Mouse (Mus musculus) Patski (cell line): ENCODE measurements around the gene Map2k2. TPM values are rescaled to one million over a fixed set of nuclear protein-coding genes. Genes with fewer than 3 reads are reported as not detected.
"Not testable (repeated sequence)": the region's sequence is repeated elsewhere in the genome, so short reads cannot be mapped to it uniquely, and the experiment has no call there.

Source experiments
- ATAC-seq: fragments of 100-300 bp; one replicate; pipeline ENCODE4 v1.8.0; 2021
- CTCF ChIA-PET: fragments of 350-600 bp; sonication (Branson Sonifier 250); formaldehyde crosslinking; loops from one replicate; lab custom pipeline; 2022; ENCODE audit warnings: inconsistent platforms; lab: Charles Lee
- POLR2A ChIA-PET: fragments of 350-600 bp; sonication (Branson Sonifier 250); formaldehyde crosslinking; loops from one replicate; lab custom pipeline; 2022; ENCODE audit warnings: antibody characterized with exemption, inconsistent platforms; lab: Charles Lee
- DNase-seq: peaks from one replicate; pipeline ENCODE4 v3.0.0-alpha.2; 2011; ENCODE audit warnings: low read depth, low spot score
- H3K27me3 ChIP-seq: fragments of 371-371 bp; one replicate; pipeline ENCODE4 v1.5.1; 2021
- CTCF ChIP-seq: fragments of 100-300 bp; IDR thresholded peaks from one replicate; pipeline ENCODE4 v1.5.1; 2021
- in situ Hi-C: fragments of 300-500 bp; cut with MboI; formaldehyde crosslinking; loops from 3 replicates; pipeline ENCODE4 v1.11.1; 2018; ENCODE audit warnings: low pct_unique_long_range_greater_than_20kb, mixed read lengths
- polyA plus RNA-seq: library from polyadenylated mRNA; unstranded; gene quantifications from one replicate; pipeline ENCODE4 v1.2.3, GENCODE M21; 2021

The Map2k2 gene
- polyA plus RNA-seq, 1 experiment from 2014 or later = 150 TPM

DNA sequence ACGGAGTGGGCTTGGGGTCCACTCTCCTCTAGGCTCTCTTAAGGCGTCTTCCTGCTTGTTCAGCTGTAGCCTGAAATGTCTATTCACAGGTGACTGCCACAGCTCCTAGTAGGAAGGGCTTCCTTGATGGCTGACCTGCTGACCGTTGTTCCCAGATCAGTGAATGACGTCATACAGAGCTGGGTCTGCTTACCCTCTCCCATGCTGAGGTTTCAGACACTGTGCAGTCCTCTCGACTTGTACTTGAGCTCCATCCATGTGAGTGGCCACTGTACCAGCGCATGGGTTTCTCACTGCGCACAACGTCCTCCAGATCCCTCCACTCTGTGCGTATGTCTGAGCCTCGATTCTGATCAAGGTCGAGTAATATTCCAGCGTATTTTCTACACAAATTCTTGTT lies 46.9 kb downstream of the Map2k2 start:
- no peaks in the 10 kb centered on the region for H3K27me3 ChIP-seq
- DNase-seq (no peak), ATAC-seq (no peak)
- no peak for TF ChIP-seq CTCF
- POLR2A ChIA-PET = interaction anchor here (1.1 to 4.8 kb wide), 5 partner anchors 8 to 16 kb away, joined by 3 to 29 read pairs (median 4); no protein-coding TSS in a partner anchor
- in situ Hi-C loops = no loop called here
- CTCF ChIA-PET = interaction anchor here (1.8 kb wide), 1 partner anchor 12 kb away, joined by 5 read pairs; no protein-coding TSS in a partner anchor

DNA sequence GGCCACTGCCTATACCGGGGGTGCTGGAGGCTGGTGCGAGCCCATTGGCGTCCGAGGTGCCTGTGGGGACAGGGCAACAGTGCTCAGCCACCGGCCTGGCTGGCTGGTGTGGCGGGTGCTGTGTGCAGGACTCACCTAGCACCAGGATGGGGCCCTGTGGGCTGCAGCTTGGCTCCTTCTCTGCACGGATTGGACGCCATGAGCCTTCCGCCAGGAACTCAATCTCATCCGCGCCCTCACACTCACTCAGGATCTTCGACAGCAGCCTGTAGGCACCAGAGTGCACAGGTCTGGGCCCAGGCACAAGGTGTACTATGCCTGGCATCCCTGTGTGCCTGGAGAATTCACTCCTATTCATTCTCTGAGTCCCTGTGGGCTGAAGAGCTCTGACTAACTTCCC lies 48.6 kb downstream of the Map2k2 start:
- POLR2A ChIA-PET = interaction anchor here (0.8 to 4.8 kb wide), 3 partner anchors 8 to 16 kb away, joined by 3 to 29 read pairs (median 4); no protein-coding TSS in a partner anchor
- DNase-seq (no peak), ATAC-seq (no peak)
- in situ Hi-C loops = no loop called here
- no peaks in the 10 kb centered on the region for H3K27me3 ChIP-seq
- CTCF ChIA-PET = no interaction called here
- no peak for TF ChIP-seq CTCF

DNA sequence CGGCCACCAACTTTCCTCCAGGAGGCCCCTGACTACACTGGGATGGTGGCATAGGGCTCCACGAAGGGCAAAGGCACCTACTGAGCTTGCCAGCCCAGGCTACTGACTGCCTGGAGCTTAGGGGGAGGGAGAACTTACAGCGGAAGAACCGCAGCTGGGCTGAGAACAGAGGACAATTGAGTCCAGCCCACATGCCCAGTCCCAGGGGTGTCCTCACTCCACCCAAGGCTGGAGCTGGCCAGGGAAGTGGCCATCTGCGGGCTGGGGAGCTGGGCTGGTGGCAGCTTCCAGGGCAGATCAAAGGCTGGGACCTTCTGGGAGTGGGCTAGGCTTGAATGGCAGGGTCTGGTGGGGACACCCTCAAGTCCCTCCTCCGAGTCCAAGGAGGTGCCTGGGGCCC lies 49.0 kb downstream of the Map2k2 start:
- no peaks in the 10 kb centered on the region for H3K27me3 ChIP-seq
- DNase-seq (no peak), ATAC-seq (no peak)
- in situ Hi-C loops = no loop called here
- ChIA-PET POLR2A (interaction anchor here (0.8 to 4.8 kb wide), 4 partner anchors 8 to 16 kb away, joined by 3 to 29 read pairs (median 4); no protein-coding TSS in a partner anchor), CTCF (no interaction called here)
- TF ChIP-seq CTCF = no peak

DNA sequence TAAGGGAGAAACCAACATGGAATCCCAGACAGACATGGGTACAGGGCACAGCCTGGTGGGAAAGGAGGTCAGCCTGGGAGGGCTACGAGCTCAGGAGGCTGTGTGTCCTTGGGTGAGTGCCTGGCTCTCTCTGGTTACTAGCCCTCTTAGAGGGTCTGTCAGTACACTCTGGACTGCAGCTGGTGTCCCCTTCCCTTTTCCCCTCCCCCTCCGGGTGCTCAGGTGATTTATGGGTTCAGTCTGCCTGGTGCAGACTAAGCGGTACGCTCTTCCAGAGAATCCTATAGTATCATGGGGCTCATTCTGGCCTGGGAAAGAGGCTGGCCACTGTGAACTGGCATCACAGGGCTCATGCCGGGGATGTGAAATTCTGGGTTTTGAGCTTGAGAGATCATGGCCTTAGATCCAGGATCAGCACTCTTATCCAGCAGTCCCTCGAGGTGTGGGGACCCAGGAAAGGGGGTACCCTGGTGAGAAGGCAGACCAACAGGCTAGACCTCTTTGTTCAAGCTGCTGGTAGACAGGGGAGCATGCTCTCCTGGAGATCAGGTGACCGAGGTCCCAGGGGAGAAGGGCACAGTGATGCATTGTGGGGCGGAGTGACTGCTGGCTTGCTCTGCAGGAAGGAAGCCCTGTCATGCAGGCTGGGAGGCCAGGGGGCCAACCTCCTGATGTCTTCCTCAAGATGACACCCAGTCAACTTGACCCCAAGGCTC lies 56.0 kb downstream of the Map2k2 start:
- no peak for TF ChIP-seq CTCF
- ATAC-seq = no peak
- ChIA-PET CTCF (no interaction called here), POLR2A (no interaction called here)
- DNase-seq = no peak
- in situ Hi-C loops = no loop called here
- no peaks in the 10 kb centered on the region for H3K27me3 ChIP-seq

- in situ Hi-C loops = no loop called here
- ChIA-PET POLR2A (no interaction called here), CTCF (interaction anchor here (0.7 kb wide), 1 partner anchor 34 kb away, joined by 3 read pairs; no protein-coding TSS in a partner anchor)
- no peak for DNase-seq
- no peak for ATAC-seq
- no peak for TF ChIP-seq CTCF
- no peaks in the 10 kb centered on the region for H3K27me3 ChIP-seq
These were observed 56.6 kb downstream of the Map2k2 start for GRCm38 (mm10) chr10:81162318-81162652.

- DNase-seq (no peak), ATAC-seq (no peak)
- CTCF ChIA-PET = interaction anchor here (1.4 kb wide), 1 partner anchor 13 kb away, joined by 5 read pairs; no protein-coding TSS in a partner anchor
- POLR2A ChIA-PET = interaction anchor here (3.5 kb wide), 1 partner anchor 12 kb away, joined by 29 read pairs; no protein-coding TSS in a partner anchor
- in situ Hi-C loops = no loop called here
- TF ChIP-seq CTCF = no peak
- no peaks in the 10 kb centered on the region for H3K27me3 ChIP-seq
These were observed 59.4 kb downstream of the Map2k2 start for GRCm38 (mm10) chr10:81165118-81165517.

DNA sequence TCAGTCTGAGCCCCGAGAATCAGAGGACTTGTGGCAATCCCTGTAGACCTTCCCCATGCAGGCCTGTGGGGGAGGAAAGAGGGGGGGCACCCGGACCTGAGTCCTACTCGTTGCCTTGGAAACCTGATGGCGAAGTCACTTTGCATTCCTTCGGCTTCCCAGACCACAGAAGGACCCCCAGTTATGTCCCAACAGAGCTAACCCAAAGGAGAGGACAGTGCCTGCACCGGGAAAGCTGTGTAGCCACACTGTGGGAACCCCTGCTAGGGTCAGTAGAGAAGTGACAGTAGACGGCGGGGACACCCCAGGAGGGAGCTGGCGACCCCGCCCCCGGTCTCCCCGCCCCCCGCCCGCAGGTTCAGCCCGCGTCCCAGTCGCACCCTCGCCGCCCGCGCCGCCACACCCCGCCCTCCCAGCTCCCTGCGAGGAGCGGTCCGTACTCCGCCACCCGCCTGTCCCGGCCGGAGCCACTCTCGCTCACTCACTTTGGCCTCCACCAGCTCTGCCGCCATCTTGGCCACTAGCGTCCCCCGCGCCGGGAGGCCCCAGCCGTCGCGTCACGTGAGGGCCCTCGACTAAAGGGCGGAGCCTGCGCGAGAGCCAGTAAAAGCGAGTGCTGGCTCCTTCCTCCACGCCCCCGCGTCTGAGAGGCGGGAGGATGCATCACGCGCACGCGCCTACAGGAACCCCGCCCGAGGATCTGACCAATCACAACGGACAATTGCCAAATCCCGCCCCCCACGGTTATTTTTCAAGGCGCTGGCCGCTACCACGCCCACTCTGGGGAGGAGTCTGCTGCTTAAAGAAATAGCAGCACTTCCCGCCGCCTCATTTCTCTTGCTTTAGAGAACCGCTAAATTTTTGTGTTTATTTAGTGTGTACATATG lies 61.7 kb downstream of the Map2k2 start, which contains the start of gene Pias4:
Pias4 (minus strand) TSS at position 724 of the 887 bp plus-strand sequence.
- in situ Hi-C loops = no loop called here
- TF ChIP-seq CTCF = no peak
- DNase-seq (peak; percentile 98), ATAC-seq (peak; percentile 70)
- ChIA-PET POLR2A (interaction anchor here (0.6 to 1.0 kb wide), 3 partner anchors 9 to 30 kb away, joined by 3 to 5 read pairs (median 3); no protein-coding TSS in a partner anchor), CTCF (no interaction called here)
- no peaks in the 10 kb centered on the region for H3K27me3 ChIP-seq

GRCm38 (mm10) chr10:81168087-81168431 lies 62.3 kb downstream of the Map2k2 start:
- ChIA-PET CTCF (no interaction called here), POLR2A (interaction anchor here (1.5 kb wide), 1 partner anchor 13 kb away, joined by 3 read pairs; no protein-coding TSS in a partner anchor)
- in situ Hi-C loops = no loop called here
- ATAC-seq (peak; percentile 6), DNase-seq (no peak)
- H3K27me3 ChIP-seq = no peaks in the 10 kb centered on the region
- no peak for TF ChIP-seq CTCF

DNA sequence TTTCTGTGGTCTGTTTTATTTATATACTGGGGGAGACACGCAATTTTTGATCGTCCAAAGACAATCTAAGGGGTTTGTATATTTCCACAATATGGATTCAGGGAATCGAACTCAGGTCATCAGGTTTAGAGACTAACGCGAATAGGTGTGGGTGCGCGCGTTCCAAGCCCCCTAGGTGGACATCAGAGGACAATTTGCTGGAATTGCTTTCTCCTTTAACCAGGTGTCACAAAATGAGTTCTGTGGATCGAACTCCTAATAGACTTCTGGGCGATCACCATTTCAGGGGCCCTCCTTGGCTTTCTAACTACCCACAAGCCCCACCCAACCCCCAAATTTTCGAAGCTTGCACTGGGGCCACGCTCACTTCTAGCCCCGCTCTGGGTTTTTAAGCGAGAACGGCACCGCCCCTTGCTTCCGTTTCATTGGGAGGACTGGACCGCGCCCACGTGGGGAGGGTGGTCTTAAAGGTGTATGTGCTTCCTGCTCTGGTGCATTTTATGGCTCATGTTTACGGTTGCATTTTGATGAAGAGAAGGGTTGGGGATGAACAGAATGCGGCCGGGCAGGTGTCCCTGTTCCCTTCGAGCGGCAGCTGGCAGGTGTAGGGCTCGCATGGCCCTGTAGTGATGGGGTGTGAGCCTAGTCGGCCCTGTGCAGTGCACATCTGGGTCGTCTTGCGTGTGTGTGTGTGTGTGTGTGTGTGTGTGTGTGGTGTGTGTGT lies 63.0 kb downstream of the Map2k2 start:
- no peaks in the 10 kb centered on the region for H3K27me3 ChIP-seq
- ChIA-PET CTCF (no interaction called here), POLR2A (interaction anchor here (1.2 to 1.5 kb wide), 3 partner anchors 13 to 26 kb away, joined by 3 to 7 read pairs (median 4); no protein-coding TSS in a partner anchor)
- no peak for DNase-seq
- no peak for ATAC-seq
- in situ Hi-C loops = no loop called here
- TF ChIP-seq CTCF = no peak

GRCm38 (mm10) chr10:81169411-81169900 lies 63.7 kb downstream of the Map2k2 start:
- POLR2A ChIA-PET = interaction anchor here (0.7 to 1.5 kb wide), 6 partner anchors 14 to 217 kb away, joined by 3 to 7 read pairs (median 4); no protein-coding TSS in a partner anchor
- CTCF ChIA-PET, in situ Hi-C loops, ATAC-seq, DNase-seq, H3K27me3 ChIP-seq: not testable (repeated sequence)
